Mouse (Mus musculus) kidney, adult 18-20 months (tissue): ENCODE measurements at regions not wholly inside any gene's neighbourhood (a gene's known extent, or its start where the extent isn't known, plus 50 kb on each side); places are given as distances from the start of the nearest gene placed in this dataset.
A peak's percentile ranks its signal among the peaks of the same experiment; 100 is the strongest.
"Not testable (repeated sequence)": the region's sequence is repeated elsewhere in the genome, so short reads cannot be mapped to it uniquely, and the experiment has no call there.

Source experiments
- DNase-seq: peaks from one replicate; pipeline ENCODE4 v3.0.0; 2021

GRCm38 (mm10) chr10:120726369-120726768 is 172.5 kb downstream of the Msrb3 start:
- DNase-seq, result no peak

DNA sequence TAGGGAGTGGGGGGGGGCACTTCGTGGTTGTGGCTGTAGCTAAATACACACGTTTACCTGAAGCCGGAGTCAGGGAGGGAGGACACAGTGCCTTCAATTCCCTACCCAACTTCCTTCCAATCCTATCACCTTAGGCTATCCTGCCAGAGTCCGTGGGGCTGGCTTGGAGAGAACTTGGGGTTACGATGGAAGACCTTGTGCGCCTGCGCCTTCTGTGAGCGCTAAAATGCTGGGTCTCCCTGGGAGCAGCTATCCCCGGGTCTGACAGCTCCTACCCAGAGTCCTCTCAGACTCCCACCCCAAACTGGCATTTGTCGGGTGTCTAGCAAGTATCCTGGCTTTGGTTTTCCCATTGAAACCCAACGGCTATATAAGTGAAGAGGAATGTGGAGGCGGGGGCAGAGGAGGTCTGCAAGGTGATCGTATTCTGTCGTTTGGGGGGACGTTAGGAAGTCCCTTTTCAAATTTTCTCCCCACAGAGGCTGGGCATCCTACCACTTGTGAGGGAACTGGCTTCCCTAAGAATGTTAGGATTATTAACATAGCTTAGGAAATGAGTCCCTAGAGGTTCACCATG is 176.9 kb downstream of the Msrb3 start:
- no peak for DNase-seq

GRCm38 (mm10) chr10:120720981-120721380 is 177.9 kb downstream of the Msrb3 start:
- DNase-seq, result no peak

DNA sequence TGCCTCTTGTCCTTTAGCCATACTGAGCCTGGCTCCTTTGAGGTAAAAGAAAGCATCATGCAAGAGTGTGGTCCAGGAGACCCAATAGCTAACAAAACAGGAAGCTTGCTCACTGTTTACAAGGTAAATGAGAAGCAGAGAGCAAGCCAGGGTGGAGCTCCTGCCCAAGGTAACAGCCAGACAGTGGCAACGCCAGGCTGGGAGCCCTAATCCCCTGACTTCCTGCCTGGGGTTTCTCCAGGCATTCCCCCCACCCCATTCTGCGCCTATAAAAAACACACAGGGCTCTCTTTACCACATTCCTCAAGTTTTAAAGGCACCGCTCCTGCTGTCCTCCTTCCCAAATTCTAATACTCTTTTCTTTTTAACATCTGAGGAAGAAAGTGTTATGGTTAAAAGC is 178.8 kb downstream of the Msrb3 start:
- DNase-seq, result no peak

- no peak for DNase-seq
These were observed 181.7 kb downstream of the Msrb3 start for GRCm38 (mm10) chr10:120717159-120717567.

GRCm38 (mm10) chr10:120716391-120716790 is 182.5 kb downstream of the Msrb3 start:
- no peak for DNase-seq

DNA sequence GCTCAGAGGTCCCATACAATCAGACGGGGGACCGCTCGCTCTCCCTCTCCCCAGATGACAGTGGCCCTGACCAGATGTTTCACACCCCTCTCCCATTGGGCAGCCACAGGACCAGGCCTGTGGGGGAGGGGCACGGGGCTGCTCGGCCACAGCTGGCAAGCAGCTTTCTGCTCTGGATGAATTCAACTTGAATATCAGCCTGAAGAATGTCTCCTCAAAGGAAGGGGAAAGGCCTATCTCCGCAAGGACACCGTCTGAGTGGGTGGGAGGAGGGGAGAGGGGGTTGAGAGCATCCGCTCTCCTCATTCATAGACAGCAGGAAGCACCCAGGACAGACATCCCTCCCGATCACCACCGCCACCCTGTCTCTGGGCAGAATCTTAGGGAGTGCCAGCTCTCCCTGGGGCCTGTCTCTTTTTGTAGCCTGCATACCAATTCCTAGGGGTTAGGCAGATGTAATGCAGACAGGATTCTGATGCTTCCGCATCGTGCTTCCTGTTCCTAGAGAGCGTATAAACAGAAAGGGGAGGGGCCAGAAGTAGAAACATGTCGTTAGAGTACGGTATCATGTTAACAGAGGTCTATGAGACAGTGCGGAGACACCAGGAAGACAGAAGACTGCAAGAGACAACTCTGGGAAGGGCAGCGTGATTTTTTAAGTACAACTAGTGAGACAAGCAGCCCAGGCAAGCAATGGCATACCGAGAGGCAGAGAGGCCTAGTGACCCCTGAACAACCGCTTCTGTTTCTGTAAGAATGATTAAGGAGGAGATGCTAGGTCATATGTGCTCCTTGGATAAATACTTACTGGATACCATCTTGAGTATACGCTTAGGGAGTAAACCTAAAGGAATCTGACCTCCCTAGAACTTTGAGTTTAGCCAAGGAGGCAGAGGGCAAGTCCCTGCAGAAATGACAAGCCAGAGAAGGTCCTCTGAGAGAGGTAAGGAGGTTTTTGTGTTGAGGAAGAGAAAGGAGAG is 190.8 kb downstream of the Msrb3 start:
- no peak for DNase-seq

- no peak for DNase-seq
These were observed 192.1 kb downstream of the Msrb3 start for GRCm38 (mm10) chr10:120706684-120707290.

DNA sequence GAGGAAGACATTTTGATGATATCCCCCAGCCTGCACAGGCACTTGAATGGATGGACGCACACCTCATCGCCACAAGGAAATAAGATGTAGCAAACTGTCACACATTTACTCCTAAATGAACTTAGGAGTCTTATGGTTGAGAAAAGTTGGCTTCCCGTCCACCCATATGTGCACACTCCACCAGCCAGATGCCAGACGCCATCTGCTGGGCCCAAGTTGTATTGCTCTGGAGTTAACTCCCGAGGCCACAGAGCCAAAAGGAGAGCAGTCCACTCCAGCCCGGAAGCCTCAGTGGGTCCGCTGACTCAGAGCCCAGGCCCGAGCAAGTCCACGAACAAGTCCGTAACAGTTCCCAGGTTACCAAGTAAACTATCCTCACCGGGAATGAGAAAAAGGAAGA is 197.1 kb downstream of the Msrb3 start:
- DNase-seq, result peak; percentile 82

DNA sequence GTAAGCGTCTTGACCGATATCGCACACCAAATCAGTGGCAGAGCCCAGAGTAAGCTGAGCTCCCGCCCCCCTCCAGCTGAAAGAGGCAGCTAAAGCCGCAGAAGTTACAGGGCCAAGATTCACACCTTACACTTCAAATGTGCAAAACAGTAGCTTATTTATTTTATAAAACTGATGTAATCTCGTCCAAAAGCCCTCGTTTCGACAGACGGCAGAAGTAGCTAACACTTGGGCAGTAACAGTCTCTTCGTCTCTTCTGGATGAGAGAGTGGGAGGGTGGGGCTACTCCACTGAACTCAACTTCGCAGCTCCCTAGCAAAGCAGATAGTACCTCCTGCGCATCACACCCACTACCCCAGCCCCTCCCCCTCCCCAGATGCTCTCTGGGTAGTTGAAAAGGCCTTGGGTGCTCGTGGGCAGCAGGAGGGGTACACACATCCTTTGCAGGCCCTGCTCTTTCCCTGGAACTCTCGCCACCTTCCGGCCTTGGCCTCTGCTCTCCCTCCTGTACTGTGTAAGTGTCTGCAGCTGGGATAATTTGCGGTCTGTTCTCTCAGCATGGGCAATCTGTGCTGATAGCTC is 201.5 kb downstream of the Msrb3 start:
- DNase-seq, result no peak

GRCm38 (mm10) chr10:120696481-120696880 is 202.4 kb downstream of the Msrb3 start:
- no peak for DNase-seq

DNA sequence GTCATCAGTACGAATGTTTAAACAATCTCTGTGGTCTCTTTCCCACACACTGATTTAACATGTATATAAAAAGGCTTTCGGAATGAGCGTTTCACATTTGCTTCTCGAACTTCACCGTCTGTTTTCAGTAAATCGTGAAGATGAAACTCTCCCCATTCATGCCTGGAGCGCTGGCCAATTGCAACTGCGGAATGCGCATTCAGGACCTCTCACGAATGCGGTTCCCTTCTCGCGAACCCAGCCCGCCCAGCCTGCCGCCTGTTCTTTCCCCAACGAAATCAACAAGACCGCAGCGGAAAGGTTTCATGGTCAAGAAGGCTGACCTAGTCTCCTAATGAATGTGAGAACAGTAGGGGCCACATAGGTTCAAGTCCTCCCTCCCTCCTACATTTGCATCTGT is 204.4 kb downstream of the Msrb3 start:
- DNase-seq, result no peak

DNA sequence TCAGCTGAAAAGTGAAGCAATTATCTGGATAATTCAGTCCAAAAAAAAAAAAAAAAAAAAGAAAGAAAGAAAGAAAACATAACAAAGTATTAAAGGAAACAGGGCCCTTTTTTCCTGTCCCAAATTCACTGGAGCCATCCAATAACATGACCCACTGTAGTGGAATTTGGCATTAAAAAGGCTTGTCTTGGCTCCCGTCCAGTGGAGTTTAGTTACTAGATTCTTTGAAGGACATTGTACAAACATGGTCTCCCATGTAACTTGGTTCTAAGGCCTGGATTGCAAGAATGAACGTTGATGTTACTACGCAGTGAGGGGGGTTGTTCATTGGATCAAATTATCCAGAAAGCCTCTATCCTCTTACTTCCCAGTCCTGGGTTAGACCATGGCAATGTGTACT is 207.4 kb downstream of the Msrb3 start:
- DNase-seq, result peak; percentile 30

GRCm38 (mm10) chr10:120686123-120686522 is 209.9 kb upstream of the Hmga2 start:
- DNase-seq, result no peak

DNA sequence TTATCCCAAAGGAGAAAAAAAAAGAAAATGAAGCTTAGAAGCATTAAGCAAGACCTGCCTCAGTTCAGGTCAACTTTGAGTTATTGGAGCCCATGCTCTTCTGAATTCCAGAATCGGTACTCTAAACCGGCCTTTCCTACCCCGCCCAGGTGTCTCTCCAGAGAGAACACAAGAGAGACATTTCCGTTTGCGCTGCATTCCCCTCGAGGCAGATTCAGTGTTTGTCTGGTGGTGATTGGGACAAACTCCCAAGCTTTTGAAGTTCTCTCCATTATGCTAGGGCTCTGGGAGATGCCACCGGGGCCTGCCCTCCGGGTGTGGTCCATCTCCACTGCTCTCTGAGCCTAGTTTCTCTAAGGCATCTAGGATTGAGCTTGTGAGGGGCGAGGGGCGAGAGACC is 205.8 kb upstream of the Hmga2 start:
- DNase-seq, result no peak

DNA sequence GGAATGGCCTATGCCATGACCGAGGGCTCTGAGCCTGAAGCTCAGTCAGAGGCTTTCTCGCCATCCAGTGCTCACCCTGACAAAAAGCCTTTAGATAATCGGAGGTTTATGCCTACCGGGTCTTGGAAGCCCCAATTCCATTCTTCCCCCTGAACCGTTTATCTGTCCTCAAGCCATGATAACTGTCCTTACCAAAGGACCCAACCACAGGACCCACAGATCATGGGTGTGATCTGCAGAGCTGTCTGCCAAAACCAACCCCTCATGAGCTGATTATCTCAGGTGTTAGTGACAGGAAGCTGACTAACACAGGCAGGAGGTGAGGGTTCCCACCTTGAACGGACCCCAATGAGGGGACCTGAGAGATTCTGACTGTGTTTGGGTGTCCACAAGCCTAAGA is 203.7 kb upstream of the Hmga2 start:
- DNase-seq, result no peak

GRCm38 (mm10) chr10:120678277-120678676 is 202.0 kb upstream of the Hmga2 start:
- no peak for DNase-seq

GRCm38 (mm10) chr10:120675369-120675768 is 199.1 kb upstream of the Hmga2 start:
- no peak for DNase-seq

DNA sequence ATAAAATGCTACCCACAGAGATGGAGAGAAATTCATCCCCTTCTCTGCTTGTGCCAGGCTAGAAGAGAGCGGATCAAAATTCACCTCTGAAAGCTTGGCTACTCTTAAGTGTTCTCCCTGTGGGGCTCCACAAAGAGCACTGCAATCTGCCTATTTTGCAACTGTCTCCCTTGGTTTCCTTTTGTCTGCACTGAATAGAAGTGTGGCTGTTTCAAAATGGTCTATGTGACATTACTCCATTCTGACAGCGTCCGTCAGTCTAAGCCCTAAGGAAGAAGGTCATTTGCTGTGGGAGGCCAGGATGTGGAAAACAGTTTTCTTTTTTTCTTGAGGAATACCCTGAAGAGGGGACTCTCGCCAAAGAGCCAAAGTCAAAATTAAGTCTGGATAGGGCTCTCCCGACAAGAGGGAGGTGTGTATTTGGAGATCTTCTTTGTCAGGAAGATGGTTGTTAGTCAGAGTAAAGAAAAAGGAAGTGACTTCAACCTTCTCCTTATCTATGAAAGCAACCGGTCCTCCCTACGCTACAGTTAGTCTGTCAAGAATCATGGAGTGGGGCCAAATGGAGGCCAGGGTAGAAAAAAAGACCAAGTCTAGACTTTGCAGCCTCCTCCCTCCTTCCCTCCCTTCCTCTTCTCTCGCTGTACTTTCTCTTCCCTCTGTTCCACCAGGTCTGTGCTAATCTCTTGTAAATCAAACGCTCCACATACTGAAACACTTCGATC is 198.2 kb upstream of the Hmga2 start:
- no peak for DNase-seq

DNA sequence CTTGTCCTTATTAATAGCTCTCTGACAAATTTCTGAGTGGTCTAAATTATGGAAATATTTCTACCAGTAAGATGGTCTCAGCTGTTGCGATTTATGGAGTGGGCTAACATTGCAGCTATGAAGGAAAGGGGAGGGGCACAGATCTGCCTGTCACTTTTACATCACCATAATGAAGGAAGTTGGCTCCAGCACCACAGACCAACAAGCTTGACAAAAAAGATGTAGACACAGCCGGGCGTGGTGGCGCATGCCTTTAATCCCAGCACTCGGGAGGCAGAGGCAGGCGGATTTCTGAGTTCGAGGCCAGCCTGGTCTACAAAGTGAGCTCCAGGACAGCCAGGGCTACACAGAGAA is 191.4 kb upstream of the Hmga2 start:
- DNase-seq, result not testable (repeated sequence)

- DNase-seq, result peak; percentile 45
These were observed 190.9 kb upstream of the Hmga2 start for GRCm38 (mm10) chr10:120666985-120667677.

- DNase-seq, result no peak
These were observed 190.1 kb upstream of the Hmga2 start for GRCm38 (mm10) chr10:120666202-120666860.
